Mouse (Mus musculus) thymus, postnatal 14 days (tissue): Measurements from ENCODE around the gene Dtl.
"Not testable (repeated sequence)": the region's sequence is repeated elsewhere in the genome, so short reads cannot be mapped to it uniquely, and the experiment has no call there.

Experiments
- DNase-seq: peaks from one replicate; pipeline ENCODE4 v3.0.0; 2021

Gene Dtl

GRCm38 (mm10) chr1:191517969-191518368 is 57.4 kb downstream of the Dtl start:
- DNase-seq = peak; percentile 63

- DNase-seq = no peak
Measured at GRCm38 (mm10) chr1:191517056-191517455, 58.3 kb downstream of the Dtl start.

- DNase-seq = not testable (repeated sequence)
Measured at GRCm38 (mm10) chr1:191516351-191516750, 59.0 kb downstream of the Dtl start.

GRCm38 (mm10) chr1:191513195-191513594 is 62.1 kb downstream of the Dtl start:
- no peak for DNase-seq

- no peak for DNase-seq
Measured at GRCm38 (mm10) chr1:191512383-191512782, 63.0 kb downstream of the Dtl start.

GRCm38 (mm10) chr1:191511503-191511902 is 63.8 kb downstream of the Dtl start:
- peak; percentile 64 for DNase-seq

GRCm38 (mm10) chr1:191509865-191510264 is 65.5 kb downstream of the Dtl start:
- no peak for DNase-seq

GRCm38 (mm10) chr1:191509131-191509530 is 66.2 kb downstream of the Dtl start:
- DNase-seq = no peak

GRCm38 (mm10) chr1:191506791-191507190 is 68.6 kb downstream of the Dtl start:
- no peak for DNase-seq

GRCm38 (mm10) chr1:191499666-191500065 is 75.7 kb downstream of the Dtl start:
- no peak for DNase-seq

GRCm38 (mm10) chr1:191498271-191498955 is 76.9 kb downstream of the Dtl start:
- DNase-seq = peak; percentile 47

- no peak for DNase-seq
Measured at GRCm38 (mm10) chr1:191496676-191497075, 78.7 kb downstream of the Dtl start.

- DNase-seq = peak; percentile 43
Measured at GRCm38 (mm10) chr1:191495051-191495467, 80.3 kb downstream of the Dtl start.

GRCm38 (mm10) chr1:191494303-191494655 is 81.1 kb downstream of the Dtl start:
- no peak for DNase-seq

GRCm38 (mm10) chr1:191493476-191494302 is 81.7 kb downstream of the Dtl start:
- no peak for DNase-seq

GRCm38 (mm10) chr1:191490446-191490845 is 84.9 kb downstream of the Dtl start:
- DNase-seq = no peak
